In genomic region chr11:68036133-68036959, GRCm38 (mm10) we compare ENCODE assay signal across 18 mouse cellular contexts.
A peak's percentile ranks its signal among the peaks of the same experiment; 100 is the strongest.
DNase-seq lines count a peak whose midpoint lies in the region; ATAC-seq lines count a peak whose summit lies in the region.
"Had no signal": no experiment of that assay in that cellular context is flagged by ENCODE, and none has a peak within 500 bp of the region (broad histone marks: within the 10 kb centered on the region; RNA-seq: fewer than 3 reads in every experiment).

No protein-coding gene starts in this region.

- no peaks in the 10 kb centered on the region for H3K9me3 ChIP-seq in hindbrain, embryonic 10.5 days
- H3K9me3 ChIP-seq in hindbrain, embryonic 12.5 days (replicated peaks) = no peaks in the 10 kb centered on the region
- no peaks in the 10 kb centered on the region for H3K9me3 ChIP-seq in lung, embryonic 16.5 days (ENCODE audit: control insufficient read depth, low read length)
- H3K9me3 ChIP-seq in embryonic facial prominence, embryonic 10.5 days = no peaks in the 10 kb centered on the region
- H3K9me3 ChIP-seq in limb, embryonic 12.5 days = no peaks in the 10 kb centered on the region
- H3K9me3 ChIP-seq in forebrain, embryonic 10.5 days = no peaks in the 10 kb centered on the region

- peak overlapping the region; percentile 35; the same call in 1 of the 2 replicates for H3K27ac ChIP-seq in hindbrain, embryonic 10.5 days
- H3K27ac ChIP-seq in hindbrain, embryonic 12.5 days = no peak overlapping the region
- H3K27ac ChIP-seq in lung, embryonic 16.5 days (ENCODE audit: low read length) = peak overlapping the region; percentile 34
- H3K27ac ChIP-seq in embryonic facial prominence, embryonic 10.5 days (replicated peaks) = peak overlapping the region; percentile 30; the same call in 1 of the 2 replicates
- H3K27ac ChIP-seq in limb, embryonic 12.5 days = no peak overlapping the region
- H3K27ac ChIP-seq in forebrain, embryonic 10.5 days = no peak overlapping the region
- H3K27ac ChIP-seq: gastrocnemius, adult 2 months had no signal

- no peak for ATAC-seq in hindbrain, embryonic 12.5 days (ENCODE audit: low FRiP score)
- ATAC-seq in lung, embryonic 16.5 days (ENCODE audit: low read depth) = 0 out of 2 replicates have a peak, but pooled peaks have one; percentile 34
- ATAC-seq in limb, embryonic 12.5 days (ENCODE audit: insufficient number of reproducible peaks, insufficient read depth, low FRiP score, low TSS enrichment, low read depth) = no peak
- ATAC-seq: forebrain, embryonic 14.5 days; intestine, postnatal 0 days; liver, postnatal 0 days had no signal

- H3K36me3 ChIP-seq in hindbrain, embryonic 10.5 days = no peaks in the 10 kb centered on the region
- H3K36me3 ChIP-seq in hindbrain, embryonic 12.5 days = no peaks in the 10 kb centered on the region
- no peaks in the 10 kb centered on the region for H3K36me3 ChIP-seq in lung, embryonic 16.5 days (ENCODE audit: control insufficient read depth, insufficient read depth, low read length)
- no peaks in the 10 kb centered on the region for H3K36me3 ChIP-seq in embryonic facial prominence, embryonic 10.5 days (replicated peaks)
- H3K36me3 ChIP-seq in limb, embryonic 12.5 days = no peaks in the 10 kb centered on the region
- H3K36me3 ChIP-seq in forebrain, embryonic 10.5 days (replicated peaks) = no peaks in the 10 kb centered on the region

- H3K4me2 ChIP-seq in hindbrain, embryonic 12.5 days (replicated peaks) = no peak overlapping the region
- no peak overlapping the region for H3K4me2 ChIP-seq in lung, embryonic 16.5 days (ENCODE audit: low read depth, low read length)
- peak overlapping the region; percentile 23; the same call in 1 of the 2 replicates for H3K4me2 ChIP-seq in limb, embryonic 12.5 days
- H3K4me2 ChIP-seq: heart, embryonic 11.5 days had no signal

- H3K4me3 ChIP-seq in hindbrain, embryonic 10.5 days = no peak overlapping the region
- H3K4me3 ChIP-seq in hindbrain, embryonic 12.5 days = no peak overlapping the region
- H3K4me3 ChIP-seq in lung, embryonic 16.5 days (ENCODE audit: low read length) = no peak overlapping the region
- H3K4me3 ChIP-seq in embryonic facial prominence, embryonic 10.5 days = no peak overlapping the region
- no peak overlapping the region for H3K4me3 ChIP-seq in limb, embryonic 12.5 days (replicated peaks)
- no peak overlapping the region for H3K4me3 ChIP-seq in forebrain, embryonic 10.5 days
- H3K4me3 ChIP-seq: gastrocnemius, adult 2 months had no signal

- 75% methylated on average over 20 of the region's 20 CpGs for whole genome bisulfite sequencing in hindbrain, embryonic 10.5 days
- 69% methylated on average over 20 of the region's 20 CpGs for WGBS in hindbrain, embryonic 12.5 days
- WGBS in lung, embryonic 16.5 days = 56% methylated on average over 20 of the region's 20 CpGs
- WGBS in embryonic facial prominence, embryonic 10.5 days = 71% methylated on average over 20 of the region's 20 CpGs
- 49% methylated on average over 20 of the region's 20 CpGs for WGBS in limb, embryonic 12.5 days
- WGBS in forebrain, embryonic 10.5 days = 81% methylated on average over 20 of the region's 20 CpGs

- DNase-seq in hindbrain, embryonic 10.5 days (ENCODE audit: low spot score) = no peak
- no peak for DNase-seq in lung, postnatal 25 days (ENCODE audit: low spot score)
- DNase-seq in embryonic facial prominence, embryonic 10.5 days (ENCODE audit: low spot score) = peak; percentile 16
- no peak for DNase-seq in forebrain, embryonic 10.5 days (ENCODE audit: extremely low spot score, low spot score)
- DNase-seq in frontal cortex, postnatal 36 days (ENCODE audit: low spot score in 2 of 2) = no peak
- DNase-seq: adrenal gland, adult 8-10 months; cerebellum, adult 9-10 months; gastrocnemius, adult 2 months; heart, postnatal 4 days; liver, postnatal 0 days; right cerebral cortex, postnatal 25 days; thymus, adult 18-20 months had no signal

- H3K9ac ChIP-seq in hindbrain, embryonic 12.5 days = no peak overlapping the region
- no peak overlapping the region for H3K9ac ChIP-seq in lung, embryonic 16.5 days (ENCODE audit: low read length)
- H3K9ac ChIP-seq in limb, embryonic 12.5 days (replicated peaks) = no peak overlapping the region
- H3K9ac ChIP-seq: liver, postnatal 0 days had no signal

- H3K27me3 ChIP-seq in hindbrain, embryonic 10.5 days (ENCODE audit: insufficient read depth, poor library complexity, severe bottlenecking) = no peaks in the 10 kb centered on the region
- peaks cover 4% of the 10 kb centered on the region; the same call in 1 of the 2 replicates for H3K27me3 ChIP-seq in hindbrain, embryonic 12.5 days
- no peaks in the 10 kb centered on the region for H3K27me3 ChIP-seq in lung, embryonic 16.5 days (ENCODE audit: control insufficient read depth, insufficient read depth, low read depth, low read length)
- H3K27me3 ChIP-seq in embryonic facial prominence, embryonic 10.5 days (replicated peaks; ENCODE audit: low read depth, poor library complexity, severe bottlenecking) = no peaks in the 10 kb centered on the region
- peaks cover 3% of the 10 kb centered on the region; the same call in 1 of the 2 replicates for H3K27me3 ChIP-seq in limb, embryonic 12.5 days
- no peaks in the 10 kb centered on the region for H3K27me3 ChIP-seq in forebrain, embryonic 10.5 days (ENCODE audit: poor library complexity, severe bottlenecking)

- peaks cover 12% of the 10 kb centered on the region for H3K4me1 ChIP-seq in hindbrain, embryonic 10.5 days (replicated peaks)
- H3K4me1 ChIP-seq in hindbrain, embryonic 12.5 days = peaks cover 7% of the 10 kb centered on the region
- peaks cover 13% of the 10 kb centered on the region for H3K4me1 ChIP-seq in lung, embryonic 16.5 days (replicated peaks; ENCODE audit: control insufficient read depth, insufficient read depth, low read length)
- peaks cover 18% of the 10 kb centered on the region for H3K4me1 ChIP-seq in embryonic facial prominence, embryonic 10.5 days
- H3K4me1 ChIP-seq in limb, embryonic 12.5 days (replicated peaks) = peaks cover 18% of the 10 kb centered on the region
- peaks cover 10% of the 10 kb centered on the region; the same call in 1 of the 2 replicates for H3K4me1 ChIP-seq in forebrain, embryonic 10.5 days

Comparison
In these comparisons a context has a peak if more than half of its experiments do, and no peak if none do; other contexts are left out.
1. H3K27ac ChIP-seq: peak in hindbrain, embryonic 10.5 days (single experiment), lung, embryonic 16.5 days (single experiment) and embryonic facial prominence, embryonic 10.5 days (single experiment); none in hindbrain, embryonic 12.5 days (single experiment), limb, embryonic 12.5 days (single experiment) and forebrain, embryonic 10.5 days (single experiment).